Mouse (Mus musculus) spleen, adult 2 months (tissue): ENCODE results near the gene Zfp334. TPM values are rescaled to one million over a fixed set of nuclear protein-coding genes. Genes with fewer than 3 reads are reported as not detected.

Source experiments
- DNase-seq, 2 experiments: peaks; one replicate each; pipeline versions ENCODE4 v3.0.0 to v3.0.0-alpha.2; 2012 to 2021; ENCODE audit warnings: low spot score in 2 of 2, low read depth in 1 of 2
- H3K27ac ChIP-seq: fragments of 200-500 bp; 2 replicates; pipeline ENCODE4 v1.5.1; 2012; ENCODE audit warnings: low read length, inconsistent platforms; ENCODE audit not compliant: insufficient read depth
- H3K27me3 ChIP-seq: fragments of 200-500 bp; 2 replicates; pipeline ENCODE4 v1.6.1; 2012; ENCODE audit warnings: mild to moderate bottlenecking, moderate library complexity, low read length, inconsistent platforms; ENCODE audit not compliant: control insufficient read depth, insufficient read depth
- H3K36me3 ChIP-seq: fragments of 200-500 bp; 2 replicates; pipeline ENCODE4 v1.6.1; 2012; ENCODE audit warnings: mild to moderate bottlenecking, low read length, inconsistent platforms; ENCODE audit not compliant: control insufficient read depth, insufficient read depth
- H3K4me1 ChIP-seq: fragments of 200-500 bp; 2 replicates; pipeline ENCODE4 v1.6.1; 2011; ENCODE audit warnings: inconsistent platforms; ENCODE audit not compliant: control insufficient read depth, insufficient read depth, insufficient read length
- H3K4me3 ChIP-seq: fragments of 200-500 bp; 2 replicates; pipeline ENCODE4 v1.5.1; 2011; ENCODE audit warnings: mild to moderate bottlenecking, inconsistent platforms; ENCODE audit not compliant: insufficient read depth, insufficient read length; ENCODE audit errors: extremely low read depth
- CTCF ChIP-seq: fragments of 200-500 bp; IDR thresholded peaks from 2 replicates; pipeline ENCODE4 v1.5.1; 2011; ENCODE audit warnings: mild to moderate bottlenecking, inconsistent platforms; ENCODE audit not compliant: insufficient read depth, insufficient read length, insufficient replicate concordance; ENCODE audit errors: extremely low read depth
- POLR2A ChIP-seq: fragments of 200-500 bp; IDR thresholded peaks from 2 replicates; pipeline ENCODE4 v1.6.1; 2011; ENCODE audit warnings: low read depth, low read length, inconsistent platforms
- WGBS: fragments of 180-500 bp; shearing (Covaris S2); methylation state at CpG from one replicate; pipeline ENCODE4 v1.1.7; 2018; 5-methylcytosine and 5-hydroxymethylcytosine counted together
- polyA plus RNA-seq: library from polyadenylated mRNA; depleted of rRNA; stranded (reverse); fragments of >200 nt; gene quantifications from 2 replicates; pipeline ENCODE4 v1.2.3, GENCODE M21; 2012

The Zfp334 gene
- polyA plus RNA-seq, 1 experiment, result 0.47 TPM

DNA sequence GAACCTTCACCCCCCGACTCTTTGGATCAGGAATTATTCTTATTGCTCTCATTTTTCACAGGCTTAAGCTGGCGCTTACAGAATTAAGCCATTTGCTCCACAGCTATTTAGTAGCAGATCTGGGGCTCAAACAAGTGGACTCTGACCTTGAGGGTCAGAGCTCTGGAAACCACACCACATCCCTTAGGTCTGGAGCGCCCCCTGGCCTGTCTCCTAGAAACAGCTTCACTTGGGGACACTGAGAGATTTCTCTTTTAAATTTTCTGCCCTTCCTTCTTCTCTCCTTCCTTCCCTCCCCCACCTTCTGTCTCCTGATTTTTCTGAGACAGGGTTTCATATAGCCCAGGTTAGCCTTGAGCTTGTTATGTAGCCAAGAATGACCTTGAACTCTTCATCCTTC, 50.9 kb downstream of the Zfp334 start:
- TF ChIP-seq POLR2A, result no peak
- peak; percentile 68; the same call in 1 of the 2 replicates for TF ChIP-seq CTCF
- peaks cover 2% of the 10 kb centered on the region; the same call in 1 of the 2 replicates for H3K4me1 ChIP-seq
- 54% methylated on average over 3 of the region's 3 CpGs for WGBS

GRCm38 (mm10) chr2:165332610-165333210, 55.3 kb downstream of the Zfp334 start:
- peak overlapping the region; percentile 24; the same call in 1 of the 2 replicates for H3K4me3 ChIP-seq
- H3K36me3 ChIP-seq, result no peaks in the 10 kb centered on the region
- peak in 1 of 2 experiments; percentile 46 for DNase-seq
- no peaks in the 10 kb centered on the region for H3K27me3 ChIP-seq
- H3K27ac ChIP-seq, result peak overlapping the region; percentile 63
- 29% methylated on average over 14 of the region's 14 CpGs for WGBS
- TF ChIP-seq POLR2A, result no peak
- no peak for TF ChIP-seq CTCF
- peaks cover 4% of the 10 kb centered on the region; the same call in 1 of the 2 replicates for H3K4me1 ChIP-seq

More for the DNA sequence above, 50.9 kb downstream of the Zfp334 start:
- H3K4me3 ChIP-seq, result no peak overlapping the region
- H3K27ac ChIP-seq, result no peak overlapping the region
- no peaks in the 10 kb centered on the region for H3K36me3 ChIP-seq
- DNase-seq, result peak in 1 of 2 experiments; percentile 36
- H3K27me3 ChIP-seq, result no peaks in the 10 kb centered on the region

GRCm38 (mm10) chr2:165329703-165330102, 58.4 kb downstream of the Zfp334 start:
- 4% methylated on average over 3 of the region's 3 CpGs for WGBS
- H3K4me3 ChIP-seq, result no peak overlapping the region
- DNase-seq, result no peak
- no peaks in the 10 kb centered on the region for H3K36me3 ChIP-seq
- H3K4me1 ChIP-seq, result peaks cover 15% of the 10 kb centered on the region; the same call in 1 of the 2 replicates
- no peaks in the 10 kb centered on the region for H3K27me3 ChIP-seq
- TF ChIP-seq POLR2A (no peak), CTCF (no peak)
- no peak overlapping the region for H3K27ac ChIP-seq

DNA sequence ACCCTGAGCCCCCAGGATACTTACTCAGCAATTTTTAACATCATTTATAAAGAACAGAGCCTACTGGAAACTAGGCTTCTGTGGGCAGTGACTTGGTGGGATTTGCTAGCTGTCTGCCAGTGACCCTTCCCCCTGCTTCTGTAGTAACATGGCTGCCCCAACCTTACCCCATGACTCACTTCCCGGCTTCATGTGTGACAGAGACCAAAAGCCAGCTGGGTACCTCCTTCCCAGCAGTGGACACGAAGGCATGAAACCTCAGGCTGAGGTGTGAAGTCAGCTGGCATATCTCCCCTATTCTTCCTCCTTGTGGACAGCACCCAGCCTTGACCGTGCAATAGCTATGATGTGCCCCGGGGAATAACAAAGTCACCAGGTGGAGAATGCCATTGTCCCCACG, 59.3 kb downstream of the Zfp334 start:
- Histone ChIP-seq H3K4me1 (peaks cover 15% of the 10 kb centered on the region; the same call in 1 of the 2 replicates), H3K27ac (no peak overlapping the region), H3K36me3 (no peaks in the 10 kb centered on the region), H3K27me3 (no peaks in the 10 kb centered on the region), H3K4me3 (no peak overlapping the region)
- TF ChIP-seq CTCF (no peak), POLR2A (no peak)
- 77% methylated on average over 5 of the region's 5 CpGs for WGBS
- no peak for DNase-seq

DNA sequence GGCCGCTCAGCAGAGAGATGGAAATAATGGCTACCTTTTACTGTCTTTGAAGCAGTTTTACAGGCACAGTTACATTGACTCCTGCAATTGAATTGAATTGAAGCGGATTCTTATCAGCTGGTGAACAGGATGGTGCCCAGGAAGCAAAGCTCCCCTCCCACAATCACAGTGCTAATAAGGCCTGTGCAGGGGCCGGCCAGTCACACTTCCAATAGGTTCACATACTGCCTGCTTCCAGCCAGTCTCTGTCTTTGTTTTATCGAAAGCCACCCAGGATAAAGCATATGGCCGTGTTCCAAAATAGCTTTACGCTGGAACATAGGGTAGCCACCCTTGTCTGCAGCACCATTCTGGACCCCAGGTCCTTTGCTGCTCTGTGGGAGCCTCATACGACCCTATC, 60.7 kb downstream of the Zfp334 start:
- 78% methylated on average over 7 of the region's 7 CpGs for WGBS
- H3K36me3 ChIP-seq, result no peaks in the 10 kb centered on the region
- no peak for DNase-seq
- no peak overlapping the region for H3K4me3 ChIP-seq
- TF ChIP-seq POLR2A (no peak), CTCF (no peak)
- peaks cover 17% of the 10 kb centered on the region; the same call in 1 of the 2 replicates for H3K4me1 ChIP-seq
- H3K27me3 ChIP-seq, result no peaks in the 10 kb centered on the region
- H3K27ac ChIP-seq, result no peak overlapping the region

DNA sequence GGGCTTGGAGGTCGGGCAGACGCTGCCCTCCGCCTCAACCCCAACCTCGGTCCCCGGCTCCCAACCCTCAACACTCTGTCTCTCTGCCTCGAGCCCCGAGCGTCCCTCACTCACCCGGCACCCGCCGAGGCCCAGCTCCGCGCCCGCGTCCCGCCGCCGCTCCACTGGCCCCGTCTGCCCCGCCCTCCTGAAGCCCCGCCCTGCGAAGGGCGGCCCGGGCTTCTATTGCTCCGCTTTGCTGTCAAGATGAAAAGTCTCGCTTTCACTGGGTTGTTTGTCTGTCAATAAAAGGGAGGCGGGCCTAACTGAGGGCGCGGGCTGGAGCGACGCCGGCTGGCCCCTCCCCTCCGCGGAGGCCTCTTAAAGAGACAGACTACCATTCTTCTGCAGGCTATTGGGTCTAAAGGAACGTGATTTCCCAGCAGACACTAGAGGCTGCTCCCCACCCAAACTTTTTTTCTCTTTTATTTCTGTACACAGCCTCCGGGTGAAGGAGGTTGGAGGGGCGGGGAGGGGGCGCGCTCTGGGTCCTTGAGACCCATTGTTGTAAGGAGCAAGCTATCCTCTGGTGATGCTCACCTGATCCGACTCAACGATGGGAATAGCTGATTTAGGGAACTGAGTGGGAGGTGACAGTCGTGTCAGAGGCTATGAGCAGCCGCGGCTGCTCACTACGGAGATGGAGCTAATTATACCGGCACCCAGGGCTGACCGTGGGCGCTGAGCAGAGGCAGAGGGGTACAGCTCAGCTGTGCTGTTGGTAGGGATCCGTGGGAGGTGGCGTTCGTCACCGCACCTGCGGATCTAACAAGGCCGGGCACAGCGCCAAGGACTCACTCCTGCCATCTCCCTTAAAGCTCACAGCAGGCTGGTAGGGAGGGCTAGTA, 61.5 kb downstream of the Zfp334 start, which contains the start of gene Elmo2:
TSS of gene Elmo2 (minus strand) at position 176 of the 887 bp plus-strand sequence.
- TF ChIP-seq POLR2A (peak; percentile 53), CTCF (no peak)
- Histone ChIP-seq H3K27me3 (no peaks in the 10 kb centered on the region), H3K36me3 (no peaks in the 10 kb centered on the region), H3K4me3 (peak within 1 kb of the TSS; percentile 79), H3K4me1 (peaks cover 16% of the 10 kb centered on the region; the same call in 1 of the 2 replicates), H3K27ac (peak within 1 kb of the TSS; percentile 81)
- under 1% methylated on average over 55 of the region's 55 CpGs for WGBS
- DNase-seq, result peak; percentile 97
